Mouse (Mus musculus): ENCODE results near the gene AC124502.3. TPM values are rescaled to one million over a fixed set of nuclear protein-coding genes. Genes with fewer than 3 reads are reported as not detected.
"Not testable (repeated sequence)": the region's sequence is repeated elsewhere in the genome, so short reads cannot be mapped to it uniquely, and the experiment has no call there.

AC124502.3 gene
- 0.56 and 1.5 TPM in 2 replicates for total RNA-seq (2021)
- long read RNA-seq, experiment 1, partial matches to known transcripts = 1 of 7 reads
- long read RNA-seq, experiment 1, other reads (novel, unspliced or antisense) = 6 of 7 reads
- long read RNA-seq, experiment 2, partial matches to known transcripts = 0 of 5 reads
- long read RNA-seq, experiment 2, other reads (novel, unspliced or antisense) = 5 of 5 reads

GRCm38 (mm10) chr19:5038709-5039156 lies at the start of gene AC124502.3, which contains the start of gene B4gat1:
Gene AC124502.3, plus strand, starts transcription at chr19:5038891.
Gene B4gat1, plus strand, starts transcription at chr19:5038826.
- DNase-seq = peak; percentile 94

- peak; percentile 96 for DNase-seq
Observed at GRCm38 (mm10) chr19:4989013-4989412, 49.7 kb upstream of the AC124502.3 start.

GRCm38 (mm10) chr19:4989434-4990255 lies 49.0 kb upstream of the AC124502.3 start:
- no peak for DNase-seq

GRCm38 (mm10) chr19:4990256-4990625 lies 48.5 kb upstream of the AC124502.3 start, which contains the start of gene Npas4:
Gene Npas4, minus strand, starts transcription at chr19:4990316.
- DNase-seq = no peak

- no peak for DNase-seq
Observed at GRCm38 (mm10) chr19:4990716-4991115, 48.0 kb upstream of the AC124502.3 start.

GRCm38 (mm10) chr19:4992371-4992770 lies 46.3 kb upstream of the AC124502.3 start:
- DNase-seq = no peak

GRCm38 (mm10) chr19:4992904-4993303 lies 45.8 kb upstream of the AC124502.3 start:
- peak; percentile 91 for DNase-seq

GRCm38 (mm10) chr19:4994043-4994442 lies 44.6 kb upstream of the AC124502.3 start:
- DNase-seq = no peak

- DNase-seq = no peak
Observed at GRCm38 (mm10) chr19:4999445-5000140, 39.1 kb upstream of the AC124502.3 start.

- DNase-seq = peak; percentile 88
Observed at GRCm38 (mm10) chr19:5001666-5002406, 36.9 kb upstream of the AC124502.3 start.

GRCm38 (mm10) chr19:5003644-5004043 lies 35.0 kb upstream of the AC124502.3 start:
- not testable (repeated sequence) for DNase-seq

- DNase-seq = no peak
Observed at GRCm38 (mm10) chr19:5004925-5005324, 33.8 kb upstream of the AC124502.3 start.

- no peak for DNase-seq
Observed at GRCm38 (mm10) chr19:5013138-5013537, 25.6 kb upstream of the AC124502.3 start.

GRCm38 (mm10) chr19:5014961-5015398 lies 23.7 kb upstream of the AC124502.3 start:
- peak; percentile 47 for DNase-seq

- no peak for DNase-seq
Observed at GRCm38 (mm10) chr19:5016221-5016742, 22.4 kb upstream of the AC124502.3 start.

GRCm38 (mm10) chr19:5016782-5017181 lies 21.9 kb upstream of the AC124502.3 start:
- DNase-seq = peak; percentile 85

GRCm38 (mm10) chr19:5017611-5018010 lies 21.1 kb upstream of the AC124502.3 start:
- no peak for DNase-seq

- no peak for DNase-seq
Observed at GRCm38 (mm10) chr19:5018191-5018590, 20.5 kb upstream of the AC124502.3 start.

- no peak for DNase-seq
Observed at GRCm38 (mm10) chr19:5021416-5021815, 17.3 kb upstream of the AC124502.3 start.

- peak; percentile 97 for DNase-seq
Observed at GRCm38 (mm10) chr19:5023621-5024479, 14.8 kb upstream of the AC124502.3 start, which contains the start of gene Slc29a2. Gene Slc29a2, plus strand, starts transcription at chr19:5023860.

GRCm38 (mm10) chr19:5026111-5026510 lies 12.6 kb upstream of the AC124502.3 start:
- no peak for DNase-seq
